Mouse (Mus musculus) embryo, embryonic 10 days (tissue): ENCODE results near the gene Nhsl2.
"Not testable (repeated sequence)": the region's sequence is repeated elsewhere in the genome, so short reads cannot be mapped to it uniquely, and the experiment has no call there.

Experiments used
- DNase-seq: peaks from one replicate; pipeline ENCODE4 v3.0.0-alpha.2; 2015; ENCODE audit warnings: low spot score

The Nhsl2 gene

GRCm38 (mm10) chrX:101849281-101849821 lies at the start of gene Nhsl2:
Gene Nhsl2 (plus strand): TSS chrX:101849385.
- DNase-seq, result peak; percentile 71

- DNase-seq, result peak; percentile 53
Observed at GRCm38 (mm10) chrX:101805512-101805911, 43.7 kb upstream of the Nhsl2 start.

GRCm38 (mm10) chrX:101811750-101812149 lies 37.4 kb upstream of the Nhsl2 start:
- DNase-seq, result no peak

GRCm38 (mm10) chrX:101819163-101819562 lies 30.0 kb upstream of the Nhsl2 start:
- DNase-seq, result peak; percentile 28

GRCm38 (mm10) chrX:101819980-101820379 lies 29.2 kb upstream of the Nhsl2 start:
- not testable (repeated sequence) for DNase-seq

- peak; percentile 36 for DNase-seq
Observed at GRCm38 (mm10) chrX:101847191-101847795, 1.9 kb upstream of the Nhsl2 start.

GRCm38 (mm10) chrX:101849901-101850551 lies 841 bp downstream of the Nhsl2 start:
- peak; percentile 47 for DNase-seq

- DNase-seq, result no peak
Observed at GRCm38 (mm10) chrX:101851566-101852354, 2.6 kb downstream of the Nhsl2 start.

- DNase-seq, result no peak
Observed at GRCm38 (mm10) chrX:101863666-101864378, 14.6 kb downstream of the Nhsl2 start.

- no peak for DNase-seq
Observed at GRCm38 (mm10) chrX:101864788-101865187, 15.6 kb downstream of the Nhsl2 start.

- no peak for DNase-seq
Observed at GRCm38 (mm10) chrX:101874147-101874546, 25.0 kb downstream of the Nhsl2 start.

- DNase-seq, result no peak
Observed at GRCm38 (mm10) chrX:101874901-101875300, 25.7 kb downstream of the Nhsl2 start.

- no peak for DNase-seq
Observed at GRCm38 (mm10) chrX:101876136-101876535, 27.0 kb downstream of the Nhsl2 start.

- no peak for DNase-seq
Observed at GRCm38 (mm10) chrX:101877840-101878239, 28.7 kb downstream of the Nhsl2 start.

- DNase-seq, result no peak
Observed at GRCm38 (mm10) chrX:101878546-101878945, 29.4 kb downstream of the Nhsl2 start.

- peak; percentile 30 for DNase-seq
Observed at GRCm38 (mm10) chrX:101882141-101882751, 33.1 kb downstream of the Nhsl2 start.

GRCm38 (mm10) chrX:101889384-101889783 lies 40.2 kb downstream of the Nhsl2 start:
- DNase-seq, result no peak

GRCm38 (mm10) chrX:101889813-101890469 lies 40.8 kb downstream of the Nhsl2 start:
- no peak for DNase-seq

- DNase-seq, result no peak
Observed at GRCm38 (mm10) chrX:101893796-101894195, 44.6 kb downstream of the Nhsl2 start.

- DNase-seq, result no peak
Observed at GRCm38 (mm10) chrX:101898341-101898740, 49.2 kb downstream of the Nhsl2 start.
